Mouse (Mus musculus) forebrain, embryonic 16.5 days (tissue): ENCODE results near the gene Rbfox1. TPM values are rescaled to one million over a fixed set of nuclear protein-coding genes. Genes with fewer than 3 reads are reported as not detected.
A peak's percentile ranks its signal among the peaks of the same experiment; 100 is the strongest.

ENCODE experiments used
- ATAC-seq: fragments of 200-750 bp; cut with Nextera tagmentation; 2 replicates; pipeline ENCODE4 v1.8.0; 2017; ENCODE audit warnings: mild to moderate bottlenecking, moderate library complexity
- H3K27ac ChIP-seq: fragments of 300-500 bp; sonication (generic); 2 replicates; pipeline ENCODE4 v1.5.1; 2014; ENCODE audit warnings: low read length, control low read depth
- H3K27me3 ChIP-seq: fragments of 300-500 bp; sonication (generic); replicated peaks from 2 replicates; pipeline ENCODE4 v1.6.1; 2014; ENCODE audit warnings: low read length; ENCODE audit not compliant: control insufficient read depth, insufficient read depth
- H3K36me3 ChIP-seq: fragments of 300-500 bp; sonication (generic); 2 replicates; pipeline ENCODE4 v1.6.1; 2014; ENCODE audit not compliant: control insufficient read depth, insufficient read depth
- H3K4me1 ChIP-seq: fragments of 300-500 bp; sonication (generic); replicated peaks from 2 replicates; pipeline ENCODE4 v1.6.1; 2014; ENCODE audit warnings: low read length; ENCODE audit not compliant: control insufficient read depth, insufficient read depth
- H3K4me2 ChIP-seq: fragments of 300-500 bp; sonication (generic); 2 replicates; pipeline ENCODE4 v1.6.1; 2014; ENCODE audit warnings: mild to moderate bottlenecking, low read length, control low read depth
- H3K4me3 ChIP-seq: fragments of 300-500 bp; sonication (generic); replicated peaks from 2 replicates; pipeline ENCODE4 v1.5.1; 2014; ENCODE audit warnings: mild to moderate bottlenecking, low read length, control low read depth
- H3K9ac ChIP-seq: fragments of 300-500 bp; sonication (generic); replicated peaks from 2 replicates; pipeline ENCODE4 v1.6.1; 2014; ENCODE audit warnings: low read depth, low read length, control low read depth
- H3K9me3 ChIP-seq: fragments of 300-500 bp; sonication (generic); 2 replicates; pipeline ENCODE4 v1.6.1; 2016; ENCODE audit warnings: low read length; ENCODE audit not compliant: control insufficient read depth
- WGBS: fragments of 180-500 bp; shearing (Covaris S2); extraction: QIAGEN DNeasy Blood & Tissue Kit; methylation state at CpG from one replicate; pipeline ENCODE4 v1.1.7; 2014; 5-methylcytosine and 5-hydroxymethylcytosine counted together
- polyA plus RNA-seq: library from polyadenylated mRNA; unstranded; fragments of >200 nt; fragmentation: Nextera tagmentation; extraction: Ambion mirVana; gene quantifications from 2 replicates; pipeline ENCODE4 v1.2.1, GENCODE M21; 2015

Rbfox1 gene
- polyA plus RNA-seq, 1 experiment from 2014 or later, result 210 TPM

DNA sequence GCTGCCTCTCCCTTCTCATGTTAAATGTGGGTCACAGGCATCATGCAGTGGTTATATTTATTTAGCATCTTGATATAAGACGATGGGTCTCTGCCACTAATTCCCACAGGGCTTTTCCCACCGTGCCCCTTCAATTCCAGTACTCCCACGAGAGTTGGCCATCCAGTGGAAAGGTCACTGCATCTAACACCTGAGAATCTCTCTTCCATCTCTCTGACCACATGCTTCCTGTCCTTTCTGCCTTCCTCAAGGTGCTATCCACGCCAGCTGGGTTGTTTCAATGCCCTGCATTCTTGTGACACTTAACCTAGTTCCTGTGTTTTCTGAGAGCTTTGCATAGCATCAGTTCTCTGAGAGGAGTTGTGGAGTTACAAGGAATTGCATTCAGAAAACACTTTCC is 1112.0 kb downstream of the Rbfox1 start:
- 76% methylated on average over 4 of the region's 4 CpGs for WGBS
- Histone ChIP-seq H3K27me3 (no peaks in the 10 kb centered on the region), H3K9me3 (no peaks in the 10 kb centered on the region), H3K4me1 (no peaks in the 10 kb centered on the region), H3K4me3 (no peak overlapping the region), H3K9ac (no peak overlapping the region), H3K27ac (no peak overlapping the region), H3K4me2 (no peak overlapping the region), H3K36me3 (no peaks in the 10 kb centered on the region)
- no peak for ATAC-seq

DNA sequence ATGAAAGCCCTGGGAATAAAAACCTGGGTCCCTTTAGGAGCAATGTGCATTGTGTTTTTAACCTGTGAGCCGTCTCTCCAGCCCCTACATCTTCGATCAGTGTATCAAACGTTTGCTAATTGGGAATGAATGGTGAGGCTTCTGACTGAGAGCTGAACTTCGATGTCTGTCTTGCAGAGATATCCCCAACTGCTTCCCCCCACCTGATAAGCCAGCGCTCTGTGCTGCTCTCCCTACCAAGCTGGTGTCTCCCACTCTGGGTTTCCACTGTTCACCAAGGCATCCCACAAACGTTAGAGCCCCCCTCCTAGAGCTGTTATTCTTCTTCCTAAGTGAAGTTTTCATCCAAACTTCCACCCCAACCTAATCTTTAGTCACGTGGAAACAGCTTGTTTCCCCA is 1112.7 kb downstream of the Rbfox1 start:
- Histone ChIP-seq H3K4me1 (no peaks in the 10 kb centered on the region), H3K36me3 (no peaks in the 10 kb centered on the region), H3K4me3 (no peak overlapping the region), H3K9ac (no peak overlapping the region), H3K9me3 (no peaks in the 10 kb centered on the region), H3K27me3 (no peaks in the 10 kb centered on the region), H3K4me2 (no peak overlapping the region), H3K27ac (no peak overlapping the region)
- ATAC-seq, result no peak
- WGBS, result 68% methylated on average over 7 of the region's 7 CpGs

GRCm38 (mm10) chr16:7004565-7004964 is 1119.4 kb downstream of the Rbfox1 start:
- no peak for ATAC-seq
- no peaks in the 10 kb centered on the region for H3K36me3 ChIP-seq
- no peak overlapping the region for H3K27ac ChIP-seq
- no peaks in the 10 kb centered on the region for H3K4me1 ChIP-seq
- H3K4me3 ChIP-seq, result no peak overlapping the region
- no peaks in the 10 kb centered on the region for H3K27me3 ChIP-seq
- H3K9ac ChIP-seq, result no peak overlapping the region
- no peak overlapping the region for H3K4me2 ChIP-seq
- 96% methylated on average over 3 of the region's 3 CpGs for WGBS
- H3K9me3 ChIP-seq, result no peaks in the 10 kb centered on the region

- no peak overlapping the region for H3K27ac ChIP-seq
- H3K36me3 ChIP-seq, result no peaks in the 10 kb centered on the region
- no peak for ATAC-seq
- no peaks in the 10 kb centered on the region for H3K27me3 ChIP-seq
- WGBS, result 19% methylated on average over 3 of the region's 3 CpGs
- no peaks in the 10 kb centered on the region for H3K9me3 ChIP-seq
- no peak overlapping the region for H3K9ac ChIP-seq
- H3K4me1 ChIP-seq, result no peaks in the 10 kb centered on the region
- H3K4me2 ChIP-seq, result no peak overlapping the region
- no peak overlapping the region for H3K4me3 ChIP-seq
Measured at GRCm38 (mm10) chr16:7005478-7005877, 1120.3 kb downstream of the Rbfox1 start.

DNA sequence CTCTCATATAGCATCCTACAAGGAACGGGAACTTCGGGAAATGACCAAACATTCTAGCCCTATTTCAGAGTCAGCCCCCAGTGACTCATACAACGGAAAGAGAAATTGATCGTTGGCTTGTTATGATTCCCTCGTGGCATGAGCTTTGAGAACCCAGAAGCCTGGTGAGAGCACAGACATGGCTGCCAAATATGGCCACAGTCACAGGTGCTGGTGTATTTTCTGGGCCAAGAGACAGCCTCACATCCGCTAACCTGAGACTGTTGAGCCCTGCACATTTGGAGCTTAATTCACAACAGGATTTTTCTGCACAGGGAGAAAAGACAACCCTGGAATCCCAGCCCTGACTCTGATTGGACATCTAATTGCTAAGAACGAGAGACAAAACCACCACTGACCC is 1132.2 kb downstream of the Rbfox1 start:
- no peaks in the 10 kb centered on the region for H3K4me1 ChIP-seq
- no peaks in the 10 kb centered on the region for H3K27me3 ChIP-seq
- ATAC-seq, result no peak
- H3K4me2 ChIP-seq, result no peak overlapping the region
- H3K9me3 ChIP-seq, result no peaks in the 10 kb centered on the region
- no peak overlapping the region for H3K4me3 ChIP-seq
- no peak overlapping the region for H3K27ac ChIP-seq
- no peak overlapping the region for H3K9ac ChIP-seq
- H3K36me3 ChIP-seq, result no peaks in the 10 kb centered on the region
- 75% methylated on average over 7 of the region's 7 CpGs for WGBS

DNA sequence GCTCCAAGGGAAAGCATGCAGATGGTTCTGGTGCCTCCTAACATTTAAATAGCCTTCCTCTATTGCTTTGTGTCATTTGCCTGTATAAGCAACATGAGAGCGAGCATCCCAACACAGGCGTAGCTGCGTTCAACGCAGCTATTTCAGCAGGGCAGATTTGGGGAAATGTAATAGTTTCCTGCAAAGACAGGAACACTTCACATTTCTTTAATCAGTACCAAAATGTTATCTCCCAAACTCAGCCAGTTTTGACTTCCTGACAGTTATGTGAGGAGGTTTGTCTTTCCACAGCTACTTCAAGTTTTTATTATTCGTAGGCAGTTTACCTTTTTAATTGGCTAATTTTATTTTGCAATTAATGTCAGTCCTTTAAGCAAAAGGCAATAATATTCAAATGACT is 1149.1 kb downstream of the Rbfox1 start:
- Histone ChIP-seq H3K27me3 (peaks cover 7% of the 10 kb centered on the region), H3K36me3 (no peaks in the 10 kb centered on the region), H3K4me2 (no peak overlapping the region), H3K4me1 (peaks cover 7% of the 10 kb centered on the region), H3K9me3 (no peaks in the 10 kb centered on the region), H3K4me3 (no peak overlapping the region), H3K9ac (no peak overlapping the region), H3K27ac (no peak overlapping the region)
- ATAC-seq, result no peak
- WGBS, result 91% methylated on average over 5 of the region's 5 CpGs

DNA sequence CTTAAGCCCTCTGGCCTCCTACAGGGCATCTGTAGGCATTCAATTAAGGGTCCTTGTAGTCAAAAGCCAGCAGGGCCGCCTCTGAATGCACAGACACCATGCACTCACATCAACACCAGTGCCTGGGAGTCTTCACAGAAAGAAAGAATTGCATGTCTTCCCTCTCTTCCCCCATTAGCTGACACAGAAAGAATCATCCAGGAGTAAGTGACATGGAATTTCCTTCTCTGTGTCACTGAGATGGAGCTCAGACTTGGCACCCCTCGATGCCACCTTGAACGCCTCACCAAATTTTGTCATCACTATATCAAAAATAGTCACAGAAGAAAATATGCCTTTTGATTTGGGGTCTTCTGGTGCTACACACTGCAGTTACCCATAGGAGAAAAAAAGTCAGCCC is 1151.4 kb downstream of the Rbfox1 start:
- ATAC-seq, result no peak
- Histone ChIP-seq H3K9me3 (no peaks in the 10 kb centered on the region), H3K9ac (no peak overlapping the region)

DNA sequence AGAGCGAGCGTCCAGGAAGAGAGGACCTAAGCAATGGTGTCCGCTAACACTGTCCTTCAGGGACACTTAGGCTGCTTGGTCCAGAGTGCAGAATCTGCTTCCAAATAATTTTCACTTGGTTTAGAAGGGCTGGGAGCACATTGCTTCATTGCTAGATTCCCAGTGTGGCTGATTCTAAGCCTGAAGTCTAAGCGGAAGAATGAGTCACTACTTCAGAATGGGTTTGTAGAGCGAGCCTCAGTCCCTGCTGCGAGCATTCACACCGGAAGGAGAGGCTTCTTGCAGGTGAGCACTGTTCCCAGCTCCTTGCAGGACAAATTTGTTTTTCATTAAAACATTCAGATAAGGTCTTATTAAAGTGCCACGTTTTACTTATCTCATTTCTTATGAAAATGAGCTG is 1151.8 kb downstream of the Rbfox1 start:
- ATAC-seq, result no peak
- Histone ChIP-seq H3K4me3 (no peak overlapping the region), H3K9me3 (no peaks in the 10 kb centered on the region), H3K9ac (no peak overlapping the region), H3K27ac (no peak overlapping the region), H3K36me3 (no peaks in the 10 kb centered on the region), H3K4me1 (peaks cover 13% of the 10 kb centered on the region), H3K27me3 (peaks cover 7% of the 10 kb centered on the region), H3K4me2 (no peak overlapping the region)
- WGBS, result 68% methylated on average over 8 of the region's 8 CpGs

More for the DNA sequence above, 1151.4 kb downstream of the Rbfox1 start:
- Histone ChIP-seq H3K27me3 (peaks cover 7% of the 10 kb centered on the region), H3K27ac (no peak overlapping the region), H3K4me3 (no peak overlapping the region), H3K4me2 (no peak overlapping the region), H3K4me1 (peaks cover 13% of the 10 kb centered on the region), H3K36me3 (no peaks in the 10 kb centered on the region)
- 64% methylated on average over 3 of the region's 3 CpGs for WGBS

DNA sequence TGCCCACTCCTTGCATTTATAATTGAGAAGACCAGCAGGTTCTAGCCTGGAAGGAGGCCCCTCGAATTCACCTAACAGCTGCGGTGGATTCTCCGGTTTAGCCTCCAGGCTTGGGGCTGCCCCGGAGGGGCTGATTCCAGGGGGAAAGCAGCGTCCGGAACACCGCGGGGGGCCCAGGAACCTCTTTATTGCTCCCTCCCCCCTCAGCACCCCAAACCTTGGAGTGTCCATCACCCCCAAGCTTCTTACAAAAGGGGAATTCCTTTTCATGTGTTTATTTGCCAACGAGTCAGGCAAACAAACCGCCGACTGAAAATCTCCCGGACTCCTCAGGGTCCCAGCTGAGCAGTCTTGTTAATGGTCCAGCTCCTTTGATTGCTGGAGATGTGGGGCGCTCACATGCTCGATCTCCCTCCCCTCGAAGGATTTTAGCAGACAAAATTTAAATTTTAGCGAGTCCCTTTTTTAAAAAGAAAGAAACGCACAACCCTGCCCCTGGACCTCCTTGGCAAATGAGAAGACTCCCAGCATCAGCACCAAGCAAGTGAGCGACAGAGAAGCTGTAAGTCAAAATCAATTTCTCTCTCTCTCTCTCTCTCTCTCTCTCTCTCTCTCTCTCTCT is 1153.6 kb downstream of the Rbfox1 start:
- Histone ChIP-seq H3K4me3 (peak overlapping the region; percentile 40), H3K36me3 (no peaks in the 10 kb centered on the region), H3K27me3 (peaks cover 7% of the 10 kb centered on the region), H3K27ac (no peak overlapping the region), H3K4me2 (peak overlapping the region; percentile 70), H3K9ac (peak overlapping the region; percentile 61), H3K4me1 (peaks cover 13% of the 10 kb centered on the region), H3K9me3 (no peaks in the 10 kb centered on the region)
- under 1% methylated on average over 18 of the region's 18 CpGs for WGBS
- no peak for ATAC-seq
